Mouse (Mus musculus) hindbrain, embryonic 13.5 days (tissue): ENCODE results near the gene Tln2. TPM values are rescaled to one million over a fixed set of nuclear protein-coding genes. Genes with fewer than 3 reads are reported as not detected.
A peak's percentile ranks its signal among the peaks of the same experiment; 100 is the strongest.

ENCODE experiments used
- ATAC-seq: fragments of 200-750 bp; cut with Nextera tagmentation; 2 replicates; pipeline ENCODE4 v1.8.0; 2017; ENCODE audit warnings: moderate TSS enrichment; ENCODE audit not compliant: low FRiP score
- H3K27ac ChIP-seq: fragments of 300-500 bp; sonication (generic); 2 replicates; pipeline ENCODE4 v1.5.1; 2015; ENCODE audit warnings: inconsistent platforms, mild to moderate bottlenecking, moderate library complexity
- H3K27me3 ChIP-seq: fragments of 300-500 bp; sonication (generic); 2 replicates; pipeline ENCODE4 v1.6.1; 2015; ENCODE audit warnings: mild to moderate bottlenecking, inconsistent platforms
- H3K36me3 ChIP-seq: fragments of 300-500 bp; sonication (generic); 2 replicates; pipeline ENCODE4 v1.6.1; 2015; ENCODE audit warnings: mild to moderate bottlenecking, inconsistent platforms
- H3K4me1 ChIP-seq: fragments of 300-500 bp; sonication (generic); replicated peaks from 2 replicates; pipeline ENCODE4 v1.6.1; 2015; ENCODE audit warnings: inconsistent platforms
- H3K4me2 ChIP-seq: fragments of 300-500 bp; sonication (generic); 2 replicates; pipeline ENCODE4 v1.6.1; 2015; ENCODE audit warnings: inconsistent platforms, mild to moderate bottlenecking, moderate library complexity
- H3K4me3 ChIP-seq: fragments of 300-500 bp; sonication (generic); 2 replicates; pipeline ENCODE4 v1.5.1; 2015; ENCODE audit warnings: mild to moderate bottlenecking, inconsistent platforms
- H3K9ac ChIP-seq: fragments of 300-500 bp; sonication (generic); 2 replicates; pipeline ENCODE4 v1.6.1; 2015; ENCODE audit warnings: mild to moderate bottlenecking, inconsistent platforms
- H3K9me3 ChIP-seq: fragments of 300-500 bp; sonication (generic); 2 replicates; pipeline ENCODE4 v1.6.1; 2016; ENCODE audit warnings: inconsistent platforms
- WGBS: fragments of 180-500 bp; shearing (Covaris S2); methylation state at CpG from one replicate; pipeline ENCODE4 v1.1.7; 2015; 5-methylcytosine and 5-hydroxymethylcytosine counted together
- polyA plus RNA-seq: library from polyadenylated mRNA; unstranded; fragments of >200 nt; fragmentation: Nextera tagmentation; extraction: Ambion mirVana; gene quantifications from 2 replicates; pipeline ENCODE4 v1.2.1, GENCODE M21; 2015

Gene Tln2
- polyA plus RNA-seq, 1 experiment from 2014 or later: 33.8 TPM

GRCm38 (mm10) chr9:67584871-67585270, 25.4 kb upstream of the Tln2 start:
- no peak for ATAC-seq
- Histone ChIP-seq H3K4me2 (no peak overlapping the region), H3K4me3 (no peak overlapping the region), H3K4me1 (no peaks in the 10 kb centered on the region), H3K27me3 (no peaks in the 10 kb centered on the region), H3K36me3 (no peaks in the 10 kb centered on the region), H3K9ac (no peak overlapping the region), H3K9me3 (no peaks in the 10 kb centered on the region), H3K27ac (no peak overlapping the region)
- WGBS: 90% methylated on average over 10 of the region's 10 CpGs

DNA sequence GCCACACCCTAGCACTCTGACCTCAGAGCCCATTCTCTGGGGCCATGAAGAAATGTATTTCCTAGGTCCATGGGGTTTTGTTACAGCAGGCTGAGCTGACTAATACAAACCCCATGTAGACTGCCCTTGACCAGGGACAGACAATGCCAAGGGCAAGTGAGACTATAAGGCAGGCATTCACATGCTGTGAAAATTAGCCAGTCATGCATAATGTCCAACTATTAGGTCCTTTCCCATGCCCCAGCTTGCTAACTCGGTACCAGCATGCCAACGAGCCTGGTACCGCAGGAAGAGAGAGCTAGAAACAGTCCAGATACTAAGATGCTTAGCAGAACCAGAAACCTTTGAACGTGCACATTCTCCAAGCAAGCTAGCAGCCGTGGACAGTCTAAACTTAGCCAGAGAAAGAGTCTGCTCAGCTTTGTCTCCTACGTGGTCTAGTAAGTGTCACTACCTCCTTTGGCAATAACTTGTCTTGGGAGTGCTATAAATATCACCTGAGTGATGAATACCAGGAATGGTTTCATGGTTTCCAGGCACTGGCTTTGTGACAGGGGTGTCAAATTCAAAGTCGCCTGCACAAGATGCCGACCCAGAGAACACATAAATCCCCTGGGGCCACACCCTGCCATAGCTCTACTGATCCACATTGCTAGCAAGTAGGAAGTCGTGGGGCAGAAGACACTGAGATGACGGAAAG, 22.2 kb upstream of the Tln2 start:
- 83% methylated on average over 10 of the region's 10 CpGs for WGBS
- Histone ChIP-seq H3K9me3 (no peaks in the 10 kb centered on the region), H3K27me3 (no peaks in the 10 kb centered on the region), H3K36me3 (no peaks in the 10 kb centered on the region), H3K27ac (no peak overlapping the region), H3K4me3 (no peak overlapping the region), H3K4me1 (0 out of 2 replicates have a peak, but pooled peaks cover 2% of the 10 kb centered on the region), H3K4me2 (no peak overlapping the region), H3K9ac (no peak overlapping the region)
- ATAC-seq: no peak

DNA sequence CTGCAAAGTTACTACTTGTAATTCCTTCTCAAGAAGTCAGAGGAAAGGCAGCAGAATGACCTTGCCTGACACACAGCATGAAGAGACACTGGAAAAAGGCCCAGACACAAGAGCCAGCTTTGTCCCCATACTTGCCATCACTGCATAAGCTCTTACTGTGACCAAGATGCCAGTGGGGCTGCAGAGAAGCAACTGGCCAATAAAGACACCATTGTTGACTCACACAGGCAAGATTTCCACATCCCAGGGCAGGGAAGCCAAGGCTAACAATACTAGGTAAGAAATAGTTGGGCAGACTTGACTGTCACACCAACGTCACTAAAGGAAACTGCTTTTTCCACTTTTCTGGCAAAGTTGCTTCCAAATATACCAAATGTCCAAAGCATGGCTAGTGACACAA, 20.0 kb upstream of the Tln2 start:
- WGBS: 76% methylated on average over 1 of the region's 1 CpGs
- Histone ChIP-seq H3K9ac (no peak overlapping the region), H3K4me3 (no peak overlapping the region), H3K27ac (no peak overlapping the region), H3K36me3 (no peaks in the 10 kb centered on the region), H3K4me1 (peaks cover 8% of the 10 kb centered on the region), H3K4me2 (no peak overlapping the region), H3K27me3 (no peaks in the 10 kb centered on the region), H3K9me3 (no peaks in the 10 kb centered on the region)
- no peak for ATAC-seq

DNA sequence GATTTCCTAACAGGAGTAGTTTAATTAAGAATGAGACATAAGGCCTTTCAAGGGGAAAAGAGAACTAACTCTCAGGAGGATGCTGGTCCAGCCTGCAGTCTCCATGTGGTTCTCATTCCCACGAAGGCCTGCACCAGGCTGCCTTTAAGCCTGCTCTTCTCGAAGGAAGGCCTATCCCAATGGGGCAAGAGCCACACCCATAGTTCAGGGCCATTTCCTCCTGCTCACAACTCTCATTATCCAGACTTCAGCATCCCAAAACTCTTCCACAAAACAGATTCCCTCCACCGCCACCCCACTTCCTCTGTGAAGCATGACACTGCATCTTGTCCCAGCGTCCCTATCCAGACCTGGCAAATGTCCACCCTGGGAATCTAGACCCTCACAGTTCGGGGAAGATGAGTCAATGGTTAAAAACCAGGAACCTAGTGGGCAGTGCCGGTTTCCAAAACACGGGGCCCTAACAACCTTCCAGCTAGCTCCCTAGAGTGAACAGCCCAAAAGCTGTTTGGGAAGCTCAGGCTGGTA, 15.3 kb upstream of the Tln2 start:
- Histone ChIP-seq H3K4me1 (peaks cover 32% of the 10 kb centered on the region), H3K4me3 (no peak overlapping the region), H3K9ac (no peak overlapping the region), H3K27ac (no peak overlapping the region), H3K9me3 (no peaks in the 10 kb centered on the region), H3K27me3 (no peaks in the 10 kb centered on the region), H3K36me3 (no peaks in the 10 kb centered on the region), H3K4me2 (no peak overlapping the region)
- WGBS: 78% methylated on average over 7 of the region's 7 CpGs
- no peak for ATAC-seq

GRCm38 (mm10) chr9:67573683-67573979, 14.1 kb upstream of the Tln2 start:
- Histone ChIP-seq H3K4me2 (peak overlapping the region; percentile 9; the same call in 1 of the 2 replicates), H3K4me1 (peaks cover 30% of the 10 kb centered on the region), H3K27me3 (no peaks in the 10 kb centered on the region), H3K4me3 (no peak overlapping the region), H3K9ac (peak overlapping the region; percentile 30; the same call in 1 of the 2 replicates), H3K9me3 (no peaks in the 10 kb centered on the region), H3K36me3 (no peaks in the 10 kb centered on the region), H3K27ac (peak overlapping the region; percentile 76)
- ATAC-seq: 0 out of 2 replicates have a peak, but pooled peaks have one; percentile 36
- 27% methylated on average over 3 of the region's 3 CpGs for WGBS

GRCm38 (mm10) chr9:67572790-67573682, 13.5 kb upstream of the Tln2 start:
- WGBS: 18% methylated on average over 10 of the region's 10 CpGs

DNA sequence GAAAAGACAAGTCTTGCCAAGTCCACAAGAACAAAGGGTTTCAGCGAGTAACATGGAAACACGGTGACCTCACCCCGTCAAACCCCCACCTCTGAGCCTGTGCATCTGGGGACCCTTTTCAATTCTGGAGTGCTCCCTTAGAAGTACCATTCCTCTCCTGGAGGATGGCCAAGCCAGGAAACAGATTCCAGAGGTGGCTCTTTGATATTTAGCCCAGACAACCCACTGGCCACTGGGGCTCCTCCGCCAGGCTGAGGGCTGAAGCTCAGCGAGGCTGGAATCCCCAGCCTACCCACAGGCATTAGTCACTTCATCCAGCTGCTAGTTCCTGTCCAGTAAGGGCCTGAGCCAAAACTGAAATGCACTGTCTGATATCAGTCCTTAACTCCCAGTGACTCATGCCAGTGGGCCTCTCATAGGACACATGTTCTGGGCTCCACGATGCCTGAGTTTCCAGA, 6.3 kb upstream of the Tln2 start:
- no peak overlapping the region for H3K4me3 ChIP-seq
- ATAC-seq: no peak
- no peaks in the 10 kb centered on the region for H3K9me3 ChIP-seq
- 86% methylated on average over 6 of the region's 6 CpGs for WGBS
- no peak overlapping the region for H3K4me2 ChIP-seq
- no peak overlapping the region for H3K9ac ChIP-seq
- H3K27me3 ChIP-seq: no peaks in the 10 kb centered on the region
- H3K27ac ChIP-seq: no peak overlapping the region
- no peaks in the 10 kb centered on the region for H3K4me1 ChIP-seq
- H3K36me3 ChIP-seq: no peaks in the 10 kb centered on the region

More at GRCm38 (mm10) chr9:67572790-67573682, 13.5 kb upstream of the Tln2 start:
- peak overlapping the region; percentile 76 for H3K27ac ChIP-seq
- no peaks in the 10 kb centered on the region for H3K9me3 ChIP-seq
- H3K27me3 ChIP-seq: no peaks in the 10 kb centered on the region
- no peaks in the 10 kb centered on the region for H3K36me3 ChIP-seq
- no peak overlapping the region for H3K4me3 ChIP-seq
- peak overlapping the region; percentile 30 for H3K9ac ChIP-seq
- peak overlapping the region; percentile 9; the same call in 1 of the 2 replicates for H3K4me2 ChIP-seq
- peak; percentile 76 for ATAC-seq
- H3K4me1 ChIP-seq: peaks cover 30% of the 10 kb centered on the region

- Histone ChIP-seq H3K27ac (peak overlapping the region; percentile 62), H3K9ac (0 out of 2 replicates have a peak overlapping the region, but pooled peaks have one; percentile 4), H3K27me3 (no peaks in the 10 kb centered on the region), H3K4me1 (peaks cover 12% of the 10 kb centered on the region), H3K36me3 (0 out of 2 replicates have a peak, but pooled peaks cover 5% of the 10 kb centered on the region), H3K9me3 (0 out of 2 replicates have a peak, but pooled peaks cover 3% of the 10 kb centered on the region), H3K4me2 (no peak overlapping the region), H3K4me3 (no peak overlapping the region)
- no peak for ATAC-seq
- WGBS: 82% methylated on average over 8 of the region's 8 CpGs
Measured at GRCm38 (mm10) chr9:67549811-67550501, 9.5 kb downstream of the Tln2 start.

- Histone ChIP-seq H3K4me3 (no peak overlapping the region), H3K9ac (no peak overlapping the region), H3K36me3 (0 out of 2 replicates have a peak, but pooled peaks cover 5% of the 10 kb centered on the region), H3K27me3 (no peaks in the 10 kb centered on the region), H3K4me1 (peaks cover 14% of the 10 kb centered on the region), H3K9me3 (0 out of 2 replicates have a peak, but pooled peaks cover 3% of the 10 kb centered on the region), H3K27ac (peak overlapping the region; percentile 62), H3K4me2 (no peak overlapping the region)
- no peak for ATAC-seq
- WGBS: 16% methylated on average over 4 of the region's 4 CpGs
Measured at GRCm38 (mm10) chr9:67549332-67549731, 10.2 kb downstream of the Tln2 start.

DNA sequence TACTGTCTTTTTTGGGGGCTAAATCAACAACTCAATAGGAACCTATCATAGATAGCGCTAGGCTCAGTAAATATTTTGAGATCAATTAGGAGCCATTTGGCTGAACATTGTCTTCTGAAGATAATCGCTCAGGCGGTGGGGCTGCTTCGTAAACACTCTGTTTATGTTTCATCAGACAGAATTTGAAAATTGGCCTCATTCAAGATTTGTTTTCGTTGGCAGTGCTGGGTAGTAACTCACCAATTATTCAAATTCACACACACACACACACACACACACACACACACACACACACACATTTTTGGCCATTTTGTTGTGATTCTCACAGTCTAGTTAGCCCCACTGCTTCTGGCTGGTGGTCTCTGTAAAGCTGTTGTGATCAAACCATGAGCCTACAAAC, 12.9 kb downstream of the Tln2 start:
- Histone ChIP-seq H3K9me3 (no peaks in the 10 kb centered on the region), H3K27me3 (no peaks in the 10 kb centered on the region), H3K9ac (no peak overlapping the region), H3K4me1 (peaks cover 17% of the 10 kb centered on the region), H3K4me3 (no peak overlapping the region), H3K4me2 (no peak overlapping the region), H3K27ac (no peak overlapping the region), H3K36me3 (no peaks in the 10 kb centered on the region)
- WGBS: 91% methylated on average over 5 of the region's 5 CpGs
- ATAC-seq: no peak

DNA sequence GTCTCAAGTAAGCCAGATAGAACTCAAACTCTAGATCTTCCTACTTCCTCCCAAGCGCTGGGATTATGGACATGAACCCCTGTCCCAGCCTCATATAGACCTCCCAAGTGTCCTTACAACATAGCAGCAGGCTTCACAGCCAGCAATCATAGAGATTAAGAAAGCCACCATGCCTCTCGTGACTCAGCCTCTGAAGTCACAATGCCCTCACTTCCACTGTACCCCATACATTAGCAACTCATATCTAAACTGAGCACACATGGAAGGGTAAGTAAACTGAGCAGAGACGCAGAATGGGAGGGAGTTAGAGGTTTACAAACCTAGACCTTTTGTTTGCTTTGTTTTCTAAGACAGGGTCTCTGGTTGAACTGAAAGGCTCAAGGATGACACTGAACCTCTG, 13.7 kb downstream of the Tln2 start:
- 90% methylated on average over 3 of the region's 3 CpGs for WGBS
- Histone ChIP-seq H3K27ac (no peak overlapping the region), H3K9me3 (no peaks in the 10 kb centered on the region), H3K4me1 (peaks cover 25% of the 10 kb centered on the region), H3K36me3 (no peaks in the 10 kb centered on the region), H3K27me3 (no peaks in the 10 kb centered on the region), H3K4me2 (no peak overlapping the region), H3K9ac (no peak overlapping the region), H3K4me3 (no peak overlapping the region)
- ATAC-seq: no peak

- Histone ChIP-seq H3K4me2 (no peak overlapping the region), H3K27ac (no peak overlapping the region), H3K36me3 (no peaks in the 10 kb centered on the region), H3K9me3 (no peaks in the 10 kb centered on the region), H3K27me3 (no peaks in the 10 kb centered on the region), H3K4me3 (no peak overlapping the region), H3K9ac (no peak overlapping the region), H3K4me1 (peaks cover 31% of the 10 kb centered on the region)
- WGBS: 75% methylated on average over 7 of the region's 7 CpGs
- ATAC-seq: no peak
Measured at GRCm38 (mm10) chr9:67544783-67545182, 14.7 kb downstream of the Tln2 start.
